32 mouse cellular contexts compared by ENCODE assay signal in genomic region chr6:35289676-35290075, GRCm38 (mm10). TPM values are rescaled to one million over a fixed set of nuclear protein-coding genes. Genes with fewer than 3 reads are reported as not detected.
DNase-seq lines count a peak whose midpoint lies in the region; ATAC-seq and TF ChIP-seq lines count a peak whose summit lies in the region.
"Had no signal": no experiment of that assay in that cellular context is flagged by ENCODE, and none has a peak within 500 bp of the region (broad histone marks: within the 10 kb centered on the region; RNA-seq: fewer than 3 reads in every experiment).

No protein-coding gene starts in this region.

- no peak for TF ChIP-seq EP300 in liver, postnatal 0 days (IDR thresholded peaks at IDR 0.05; ENCODE audit: low read depth)

- no peak for ATAC-seq in hindbrain, embryonic 11.5 days (ENCODE audit: low FRiP score)
- ATAC-seq in hindbrain, postnatal 0 days = no peak
- ATAC-seq in liver, postnatal 0 days = no peak
- ATAC-seq in kidney, embryonic 16.5 days (ENCODE audit: low FRiP score, low TSS enrichment) = no peak
- ATAC-seq: inflammation-experienced regulatory T-cells, adult 6 months had no signal

- no peak overlapping the region for H3K4me3 ChIP-seq in hindbrain, embryonic 11.5 days (ENCODE audit: low read depth, low read length)
- H3K4me3 ChIP-seq in hindbrain, postnatal 0 days (ENCODE audit: low read length) = no peak overlapping the region
- H3K4me3 ChIP-seq in liver, postnatal 0 days (ENCODE audit: low read depth, low read length) = no peak overlapping the region
- no peak overlapping the region for H3K4me3 ChIP-seq in E14TG2a.4 (replicated peaks; ENCODE audit: low read length)
- H3K4me3 ChIP-seq in kidney, embryonic 16.5 days (ENCODE audit: low read length) = no peak overlapping the region
- H3K4me3 ChIP-seq: embryonic facial prominence, embryonic 13.5 days; forebrain, embryonic 10.5 days; gastrocnemius, adult 2 months; hindbrain, embryonic 13.5 days; left cerebral cortex, adult 2 months; limb, embryonic 13.5 days; liver, embryonic 13.5 days; midbrain, embryonic 10.5 days; stomach, embryonic 15.5 days had no signal

- H3K27ac ChIP-seq in hindbrain, embryonic 11.5 days (ENCODE audit: low read depth, low read length) = no peak overlapping the region
- no peak overlapping the region for H3K27ac ChIP-seq in hindbrain, postnatal 0 days
- no peak overlapping the region for H3K27ac ChIP-seq in liver, postnatal 0 days (ENCODE audit: low read depth)
- H3K27ac ChIP-seq in kidney, embryonic 16.5 days (ENCODE audit: low read length) = no peak overlapping the region
- H3K27ac ChIP-seq: embryonic facial prominence, embryonic 13.5 days; gastrocnemius, adult 2 months; left cerebral cortex, adult 2 months; liver, embryonic 13.5 days; stomach, embryonic 15.5 days had no signal

- no peak overlapping the region for H3K4me2 ChIP-seq in hindbrain, embryonic 11.5 days (replicated peaks; ENCODE audit: low read depth, low read length)
- H3K4me2 ChIP-seq in hindbrain, postnatal 0 days (ENCODE audit: low read depth, low read length) = no peak overlapping the region
- no peak overlapping the region for H3K4me2 ChIP-seq in liver, postnatal 0 days (ENCODE audit: low read depth, low read length)
- H3K4me2 ChIP-seq in kidney, embryonic 16.5 days (replicated peaks; ENCODE audit: low read depth, low read length) = no peak overlapping the region
- H3K4me2 ChIP-seq: embryonic facial prominence, embryonic 13.5 days; hindbrain, embryonic 13.5 days; limb, embryonic 13.5 days; liver, embryonic 13.5 days; lung, embryonic 14.5 days; stomach, embryonic 15.5 days had no signal

- DNase-seq in hindbrain, embryonic 11.5 days (ENCODE audit: low spot score) = peak; percentile 6
- DNase-seq in hindbrain, postnatal 0 days (ENCODE audit: low spot score) = no peak
- no peak for DNase-seq in liver, postnatal 0 days
- DNase-seq in liver = no peak
- DNase-seq in ZHBTc4 (ENCODE audit: low read depth, low spot score) = peak; percentile 66
- no peak for DNase-seq in cerebellum, adult 18-20 months
- DNase-seq: adrenal gland, adult 8-10 months; cerebellum, adult 8-10 months; cerebellum, postnatal 36 days; gastrocnemius, adult 2 months; heart, postnatal 14 days; kidney, adult 2 months; kidney, postnatal 4 days; layer of hippocampus, adult 9-11 months; liver, embryonic 13.5 days; lung, embryonic 14.5 days; lung, postnatal 14 days; right cerebral cortex, postnatal 25 days; thymus, postnatal 4 days had no signal

- H3K4me1 ChIP-seq in hindbrain, embryonic 11.5 days (replicated peaks; ENCODE audit: control insufficient read depth, insufficient read depth, low read length) = 0 out of 2 replicates have a peak, but pooled peaks cover 2% of the 10 kb centered on the region
- H3K4me1 ChIP-seq in hindbrain, postnatal 0 days (ENCODE audit: insufficient read depth, low read length) = peaks cover 8% of the 10 kb centered on the region
- H3K4me1 ChIP-seq in liver, postnatal 0 days (ENCODE audit: insufficient read depth) = peaks cover 6% of the 10 kb centered on the region; the same call in 1 of the 2 replicates
- peaks cover 28% of the 10 kb centered on the region for H3K4me1 ChIP-seq in E14TG2a.4 (replicated peaks; ENCODE audit: low read depth, low read length)
- H3K4me1 ChIP-seq in kidney, embryonic 16.5 days (ENCODE audit: insufficient read depth, low read length) = peaks cover 9% of the 10 kb centered on the region

- H3K9ac ChIP-seq in hindbrain, embryonic 11.5 days (ENCODE audit: low read depth, low read length) = no peak overlapping the region
- no peak overlapping the region for H3K9ac ChIP-seq in hindbrain, postnatal 0 days (replicated peaks; ENCODE audit: low read length)
- no peak overlapping the region for H3K9ac ChIP-seq in liver, postnatal 0 days (replicated peaks)
- no peak overlapping the region for H3K9ac ChIP-seq in kidney, embryonic 16.5 days (replicated peaks; ENCODE audit: low read length)
- H3K9ac ChIP-seq: embryonic facial prominence, embryonic 13.5 days; hindbrain, embryonic 13.5 days; limb, embryonic 13.5 days; liver, embryonic 13.5 days; lung, embryonic 14.5 days; stomach, embryonic 15.5 days had no signal

- no peaks in the 10 kb centered on the region for H3K36me3 ChIP-seq in hindbrain, embryonic 11.5 days (ENCODE audit: control insufficient read depth, insufficient read depth, low read length)
- H3K36me3 ChIP-seq in hindbrain, postnatal 0 days (ENCODE audit: insufficient read depth, low read length) = no peaks in the 10 kb centered on the region
- no peaks in the 10 kb centered on the region for H3K36me3 ChIP-seq in liver, postnatal 0 days (replicated peaks; ENCODE audit: insufficient read depth, low read length)
- no peaks in the 10 kb centered on the region for H3K36me3 ChIP-seq in E14TG2a.4 (ENCODE audit: insufficient read depth, low read length)
- H3K36me3 ChIP-seq in kidney, embryonic 16.5 days (ENCODE audit: insufficient read depth, low read length) = no peaks in the 10 kb centered on the region
- H3K36me3 ChIP-seq: embryonic facial prominence, embryonic 13.5 days; forebrain, embryonic 10.5 days; hindbrain, embryonic 13.5 days; limb, embryonic 13.5 days; liver, embryonic 13.5 days; midbrain, embryonic 10.5 days; stomach, embryonic 15.5 days had no signal

- no peaks in the 10 kb centered on the region for H3K9me3 ChIP-seq in hindbrain, embryonic 11.5 days (ENCODE audit: control insufficient read depth, low read length)
- no peaks in the 10 kb centered on the region for H3K9me3 ChIP-seq in hindbrain, postnatal 0 days (ENCODE audit: low read length)
- H3K9me3 ChIP-seq in liver, postnatal 0 days (ENCODE audit: low read length) = no peaks in the 10 kb centered on the region
- no peaks in the 10 kb centered on the region for H3K9me3 ChIP-seq in E14TG2a.4 (ENCODE audit: low read length)
- H3K9me3 ChIP-seq in kidney, embryonic 16.5 days (ENCODE audit: low read length) = no peaks in the 10 kb centered on the region
- H3K9me3 ChIP-seq: embryonic facial prominence, embryonic 13.5 days; forebrain, embryonic 10.5 days; hindbrain, embryonic 13.5 days; liver, embryonic 13.5 days; midbrain, embryonic 10.5 days; stomach, embryonic 15.5 days had no signal

- WGBS in hindbrain, embryonic 11.5 days = 90% methylated on average over 8 of the region's 8 CpGs
- 95% methylated on average over 8 of the region's 8 CpGs for WGBS in hindbrain, postnatal 0 days
- 85% methylated on average over 8 of the region's 8 CpGs for WGBS in liver, postnatal 0 days (ENCODE audit: insufficient replicate concordance)
- WGBS in kidney, embryonic 16.5 days = 96% methylated on average over 8 of the region's 8 CpGs

- TF ChIP-seq CTCF in hindbrain, postnatal 0 days (IDR thresholded peaks at IDR 0.05; ENCODE audit: low read depth) = no peak
- TF ChIP-seq CTCF in liver, postnatal 0 days (IDR thresholded peaks at IDR 0.05; ENCODE audit: low read depth) = 0 out of 2 replicates have a peak, but pooled peaks have one; percentile 17
- peak; percentile 18; the same call in 1 of the 2 replicates for TF ChIP-seq CTCF in E14TG2a.4 (conservative IDR thresholded peaks at IDR 0.05; ENCODE audit: low read length)

- H3K27me3 ChIP-seq in hindbrain, embryonic 11.5 days (ENCODE audit: control insufficient read depth, insufficient read depth, low read length) = no peaks in the 10 kb centered on the region
- H3K27me3 ChIP-seq in hindbrain, postnatal 0 days (ENCODE audit: insufficient read depth, low read length) = no peaks in the 10 kb centered on the region
- no peaks in the 10 kb centered on the region for H3K27me3 ChIP-seq in liver, postnatal 0 days (ENCODE audit: insufficient read depth, low read length)
- H3K27me3 ChIP-seq in E14TG2a.4 (ENCODE audit: insufficient read depth, low read length) = peaks cover 22% of the 10 kb centered on the region
- H3K27me3 ChIP-seq in kidney, embryonic 16.5 days (ENCODE audit: insufficient read depth, low read length) = no peaks in the 10 kb centered on the region
- H3K27me3 ChIP-seq: embryonic facial prominence, embryonic 13.5 days; hindbrain, embryonic 13.5 days; limb, embryonic 13.5 days; stomach, embryonic 15.5 days had no signal

RNA-seq across cellular contexts. Expression of gene Slc13a4, which starts 18.3 kb away (rescaled TPM):
- 0.40 and 0.59 TPM in 2 replicates for polyA plus RNA-seq in hindbrain, embryonic 11.5 days (2014; fragmentation: Nextera tagmentation; extraction: Ambion mirVana)
- total RNA-seq in hindbrain, postnatal 0 days (2014; rRNA removed) = 13.7 and 22.2 TPM in 2 replicates
- 14.2 and 14.6 TPM in 2 replicates for polyA plus RNA-seq in hindbrain, postnatal 0 days (2015; fragmentation: Nextera tagmentation; extraction: Ambion mirVana)
- 0.02 TPM in 1 of 2 replicates, not detected in the other for polyA plus RNA-seq in liver, postnatal 0 days (2015; fragmentation: Nextera tagmentation; extraction: Ambion mirVana)
- polyA plus RNA-seq in kidney, embryonic 16.5 days (2015; fragmentation: Nextera tagmentation; extraction: Ambion mirVana) = 0.23 and 0.41 TPM in 2 replicates
- total RNA-seq: monocyte, adult 5-6 weeks had no signal

RNA-seq across cellular contexts. Expression of gene Fam180a, which starts 36.3 kb away (rescaled TPM):
- 0.15 TPM in 1 of 2 replicates, not detected in the other for polyA plus RNA-seq in hindbrain, embryonic 11.5 days (2014; fragmentation: Nextera tagmentation; extraction: Ambion mirVana)
- total RNA-seq in hindbrain, postnatal 0 days (2014; rRNA removed) = 0.68 and 1.5 TPM in 2 replicates
- polyA plus RNA-seq in hindbrain, postnatal 0 days (2015; fragmentation: Nextera tagmentation; extraction: Ambion mirVana) = 2.9 and 3.2 TPM in 2 replicates
- 0.26 and 1.1 TPM in 2 replicates for polyA plus RNA-seq in liver, postnatal 0 days (2015; fragmentation: Nextera tagmentation; extraction: Ambion mirVana)
- 0.18 and 0.45 TPM in 2 replicates for polyA plus RNA-seq in kidney, embryonic 16.5 days (2015; fragmentation: Nextera tagmentation; extraction: Ambion mirVana)
- total RNA-seq: monocyte, adult 5-6 weeks had no signal
- polyA plus RNA-seq: forebrain, embryonic 10.5 days; inflammation-experienced regulatory T-cells, adult 6 months; midbrain, embryonic 10.5 days; neural tube, embryonic 14.5 days; thymus, postnatal 0 days had no signal

Comparison
In these comparisons a context has a peak if more than half of its experiments do, and no peak if none do; other contexts are left out.
1. DNase-seq: peak in hindbrain, embryonic 11.5 days (single experiment) and ZHBTc4 (single experiment); none in hindbrain, postnatal 0 days (single experiment), liver, postnatal 0 days (single experiment), liver (single experiment) and cerebellum, adult 18-20 months (0 of 2).